Mouse (Mus musculus): ENCODE measurements around the gene Npas3.

DNA sequence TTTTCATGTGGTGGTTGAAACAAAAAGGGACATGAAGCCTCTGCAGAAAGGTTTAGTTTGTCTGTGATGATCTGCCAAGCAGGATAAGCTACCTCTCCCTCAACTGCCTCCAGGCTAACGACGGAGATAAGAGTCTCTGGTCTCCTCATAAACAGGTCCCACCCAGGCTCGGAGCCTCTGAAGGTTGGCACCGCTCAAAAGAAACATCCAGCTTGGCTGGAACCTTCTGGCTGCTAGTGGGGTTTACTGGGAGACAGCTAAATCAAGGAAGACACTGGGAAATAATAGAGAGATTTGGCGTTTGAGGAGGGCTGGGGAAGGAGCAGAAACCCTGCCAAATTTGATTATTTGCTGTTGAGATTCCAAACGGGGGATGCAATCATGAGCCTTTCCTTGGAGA, 584.1 kb downstream of the Npas3 start:
- TF ChIP-seq EP300 (IDR thresholded peaks at IDR 0.05; ENCODE audit: low read depth), result peak; percentile 95
- no peak for TF ChIP-seq CTCF (IDR thresholded peaks at IDR 0.05; ENCODE audit: low read depth)
